Mouse (Mus musculus): ENCODE measurements at regions not wholly inside any gene's neighbourhood (a gene's known extent, or its start where the extent isn't known, plus 50 kb on each side); places are given as distances from the start of the nearest gene placed in this dataset.

DNA sequence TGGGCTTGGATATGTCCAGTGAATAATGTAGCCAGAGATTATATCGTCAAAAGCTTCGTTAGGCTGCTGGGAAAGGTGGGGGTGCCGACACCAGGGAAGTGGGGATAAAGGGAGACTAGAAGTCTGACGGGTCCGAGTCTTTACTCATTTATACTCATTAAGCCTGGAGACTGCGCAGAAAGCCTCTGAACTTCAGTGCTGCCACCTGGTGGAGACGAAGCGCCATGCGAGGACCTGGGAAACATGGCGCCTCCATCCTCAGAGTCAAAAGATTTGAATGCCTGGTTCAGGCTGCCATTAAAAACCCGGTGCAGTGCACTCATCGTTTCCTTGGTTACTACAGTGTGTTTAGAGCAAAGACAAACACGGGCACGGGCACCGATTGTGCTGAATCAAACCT is 337.2 kb downstream of the Hlx start:
- no peaks in the 10 kb centered on the region for H3K27me3 ChIP-seq (ENCODE audit: insufficient read depth, low read length)
- no peaks in the 10 kb centered on the region for H3K4me1 ChIP-seq (ENCODE audit: insufficient read depth, low read length)
- peaks cover 6% of the 10 kb centered on the region; the same call in 1 of the 2 replicates for H3K9me3 ChIP-seq (ENCODE audit: low read length)
- H3K27ac ChIP-seq (ENCODE audit: low read length) = no peak overlapping the region
- no peak overlapping the region for H3K4me3 ChIP-seq (ENCODE audit: low read length)
- H3K4me2 ChIP-seq (replicated peaks; ENCODE audit: low read depth, low read length) = peak overlapping the region; percentile 26
- ATAC-seq (ENCODE audit: low FRiP score, low TSS enrichment) = no peak
- WGBS = 57% methylated on average over 15 of the region's 15 CpGs
- no peak overlapping the region for H3K9ac ChIP-seq (replicated peaks; ENCODE audit: low read length)
- H3K36me3 ChIP-seq (ENCODE audit: insufficient read depth, low read length) = no peaks in the 10 kb centered on the region

DNA sequence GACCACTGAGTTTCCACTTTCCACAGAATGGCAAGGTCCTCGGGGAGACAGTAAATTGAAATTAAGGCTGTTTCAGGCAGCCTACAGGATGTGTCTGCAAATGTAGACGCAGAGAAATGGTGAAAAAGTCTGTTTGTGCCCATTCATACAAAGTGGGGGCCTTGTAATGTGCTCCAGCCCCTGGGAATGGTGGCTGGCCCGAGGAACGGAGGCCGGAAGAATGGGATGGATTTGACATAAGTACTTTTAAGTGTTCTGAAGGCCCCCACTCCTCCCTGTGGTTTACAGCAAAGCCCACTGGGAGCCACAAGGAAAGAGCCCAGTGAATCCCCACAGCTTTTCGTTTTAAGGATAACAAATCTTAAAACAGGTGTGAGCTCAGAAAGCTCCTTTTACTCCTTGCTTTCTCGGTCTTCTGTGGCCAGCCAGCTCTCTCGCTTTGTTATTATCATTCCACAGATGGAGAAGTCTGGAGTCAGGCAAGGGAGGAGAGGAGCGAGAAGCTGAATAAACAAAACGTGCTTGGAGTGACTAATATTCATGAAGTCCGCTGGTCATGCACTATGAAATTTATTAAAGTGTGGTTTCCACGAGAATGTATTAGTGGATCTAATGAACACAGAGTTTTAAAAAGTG is 337.7 kb downstream of the Hlx start:
- 59% methylated on average over 12 of the region's 12 CpGs for WGBS
- Histone ChIP-seq H3K4me1 (ENCODE audit: insufficient read depth, low read length) (no peaks in the 10 kb centered on the region), H3K27me3 (ENCODE audit: insufficient read depth, low read length) (no peaks in the 10 kb centered on the region), H3K36me3 (ENCODE audit: insufficient read depth, low read length) (no peaks in the 10 kb centered on the region), H3K4me3 (ENCODE audit: low read length) (no peak overlapping the region), H3K27ac (ENCODE audit: low read length) (no peak overlapping the region), H3K9me3 (ENCODE audit: low read length) (peaks cover 6% of the 10 kb centered on the region; the same call in 1 of the 2 replicates), H3K4me2 (replicated peaks; ENCODE audit: low read depth, low read length) (peak overlapping the region; percentile 26), H3K9ac (replicated peaks; ENCODE audit: low read length) (no peak overlapping the region)
- ATAC-seq (ENCODE audit: low FRiP score, low TSS enrichment) = no peak

DNA sequence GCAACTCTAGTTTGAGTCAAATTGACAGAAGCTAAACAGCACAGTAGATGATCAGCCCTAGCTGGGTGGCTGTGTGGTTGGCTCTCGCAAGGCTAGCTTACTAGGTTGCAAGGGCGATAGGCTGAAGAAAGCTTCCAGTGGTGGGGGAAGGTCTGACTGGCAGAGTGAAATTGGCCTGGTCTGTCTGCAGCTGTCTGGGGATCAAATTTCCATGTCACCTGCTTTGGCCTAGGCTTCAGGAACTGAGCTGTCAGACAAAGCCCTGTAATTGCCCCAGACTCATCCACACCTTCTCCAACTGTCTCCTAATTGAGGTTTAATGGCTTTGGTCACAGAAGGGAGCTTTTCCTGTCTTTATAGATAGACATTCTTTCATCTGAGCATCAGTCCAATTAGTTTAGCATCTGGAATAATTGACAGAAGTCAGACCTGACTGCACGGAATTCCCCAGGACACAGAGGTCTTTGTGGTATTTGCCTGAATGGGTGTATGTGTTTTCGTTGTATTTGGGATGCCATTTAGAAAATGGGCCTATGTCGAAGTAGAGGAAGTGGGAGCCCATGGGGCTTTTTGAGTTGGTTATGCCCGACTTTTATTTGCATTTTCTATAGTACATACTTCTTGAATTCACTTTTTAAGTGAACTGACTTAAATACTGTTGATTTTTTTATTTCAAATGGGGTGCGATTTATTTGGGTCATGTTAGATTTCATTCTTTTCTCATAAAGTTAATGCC is 348.2 kb downstream of the Hlx start:
- WGBS = 61% methylated on average over 7 of the region's 7 CpGs
- no peaks in the 10 kb centered on the region for H3K27me3 ChIP-seq (ENCODE audit: insufficient read depth, low read length)
- H3K27ac ChIP-seq (ENCODE audit: low read length) = no peak overlapping the region
- no peaks in the 10 kb centered on the region for H3K4me1 ChIP-seq (ENCODE audit: insufficient read depth, low read length)
- no peak overlapping the region for H3K9ac ChIP-seq (replicated peaks; ENCODE audit: low read length)
- H3K4me3 ChIP-seq (ENCODE audit: low read length) = no peak overlapping the region
- H3K9me3 ChIP-seq (ENCODE audit: low read length) = no peaks in the 10 kb centered on the region
- H3K36me3 ChIP-seq (ENCODE audit: insufficient read depth, low read length) = no peaks in the 10 kb centered on the region
- ATAC-seq (ENCODE audit: low FRiP score, low TSS enrichment) = no peak
- H3K4me2 ChIP-seq (replicated peaks; ENCODE audit: low read depth, low read length) = no peak overlapping the region

DNA sequence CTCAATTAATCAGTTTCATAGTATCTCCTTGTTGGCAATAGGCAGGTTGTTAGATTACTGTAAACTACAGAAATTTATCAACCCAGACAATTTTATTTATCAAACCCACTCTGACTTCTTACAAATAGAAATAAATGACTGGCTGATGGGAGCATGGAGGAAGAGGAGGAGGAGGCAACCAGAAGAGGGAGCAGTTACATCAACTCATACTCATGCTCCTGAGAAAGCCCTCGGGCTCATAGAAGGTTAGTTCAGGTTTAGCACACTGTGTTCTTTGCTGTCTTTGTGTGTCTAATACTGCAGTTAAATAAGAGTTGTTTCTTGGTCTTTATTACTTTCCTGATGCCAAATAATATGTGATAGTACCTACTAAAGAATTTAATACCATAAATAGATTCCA is 344.6 kb upstream of the 1700056E22Rik start:
- Histone ChIP-seq H3K36me3 (ENCODE audit: insufficient read depth, low read length) (no peaks in the 10 kb centered on the region), H3K4me1 (ENCODE audit: insufficient read depth, low read length) (no peaks in the 10 kb centered on the region), H3K27ac (ENCODE audit: low read length) (no peak overlapping the region), H3K9me3 (ENCODE audit: low read length) (no peaks in the 10 kb centered on the region), H3K4me3 (ENCODE audit: low read length) (no peak overlapping the region), H3K4me2 (replicated peaks; ENCODE audit: low read depth, low read length) (no peak overlapping the region), H3K27me3 (ENCODE audit: insufficient read depth, low read length) (no peaks in the 10 kb centered on the region), H3K9ac (replicated peaks; ENCODE audit: low read length) (no peak overlapping the region)
- no peak for ATAC-seq (ENCODE audit: low FRiP score, low TSS enrichment)
- WGBS = 86% methylated on average over 1 of the region's 1 CpGs

DNA sequence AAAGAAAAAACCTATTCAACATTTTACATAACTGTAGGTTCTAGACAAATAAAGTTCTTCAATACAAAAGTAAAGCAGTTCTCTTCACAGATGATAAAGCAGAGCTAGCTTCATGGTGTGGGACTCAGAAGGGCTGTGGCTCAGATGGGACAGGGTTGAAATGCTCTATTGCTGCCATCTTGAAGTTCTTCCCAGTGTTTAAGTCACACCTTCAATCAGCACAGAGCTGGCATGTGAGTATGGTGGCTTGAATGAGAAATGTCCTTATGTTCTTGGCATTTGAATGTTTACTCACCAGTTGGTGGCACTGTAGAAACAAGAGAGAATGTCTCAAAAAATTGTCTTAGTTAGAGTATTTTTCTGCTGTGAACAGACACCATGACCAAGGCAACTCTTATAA is 330.9 kb upstream of the 1700056E22Rik start:
- Histone ChIP-seq H3K27ac (ENCODE audit: low read length) (no peak overlapping the region), H3K9me3 (ENCODE audit: low read length) (peaks cover 4% of the 10 kb centered on the region; the same call in 1 of the 2 replicates), H3K9ac (replicated peaks; ENCODE audit: low read length) (no peak overlapping the region), H3K4me2 (replicated peaks; ENCODE audit: low read depth, low read length) (no peak overlapping the region), H3K4me3 (ENCODE audit: low read length) (no peak overlapping the region), H3K4me1 (ENCODE audit: insufficient read depth, low read length) (no peaks in the 10 kb centered on the region), H3K27me3 (ENCODE audit: insufficient read depth, low read length) (no peaks in the 10 kb centered on the region), H3K36me3 (ENCODE audit: insufficient read depth, low read length) (no peaks in the 10 kb centered on the region)
- ATAC-seq (ENCODE audit: low FRiP score, low TSS enrichment) = no peak

DNA sequence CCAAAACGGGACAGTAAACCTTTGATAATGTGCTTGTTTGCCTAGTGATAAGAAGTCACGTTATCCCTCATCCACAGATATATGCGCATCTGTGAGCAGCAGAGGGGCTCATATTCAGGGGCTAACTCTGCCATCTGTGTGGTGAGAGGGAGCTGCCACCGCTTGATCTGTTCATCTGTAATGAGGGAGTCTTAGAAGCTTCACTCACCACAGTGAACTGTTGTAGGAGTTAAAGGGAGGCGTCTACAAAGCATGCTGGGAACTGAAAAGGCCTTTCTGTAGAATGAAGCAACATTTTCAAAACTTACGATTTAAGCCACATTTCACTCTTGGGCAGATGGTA is 324.1 kb upstream of the 1700056E22Rik start:
- Histone ChIP-seq H3K4me3 (ENCODE audit: low read length) (no peak overlapping the region), H3K36me3 (ENCODE audit: insufficient read depth, low read length) (no peaks in the 10 kb centered on the region), H3K27me3 (ENCODE audit: insufficient read depth, low read length) (no peaks in the 10 kb centered on the region), H3K4me1 (ENCODE audit: insufficient read depth, low read length) (no peaks in the 10 kb centered on the region), H3K9ac (replicated peaks; ENCODE audit: low read length) (no peak overlapping the region), H3K9me3 (ENCODE audit: low read length) (no peaks in the 10 kb centered on the region), H3K27ac (ENCODE audit: low read length) (no peak overlapping the region), H3K4me2 (replicated peaks; ENCODE audit: low read depth, low read length) (no peak overlapping the region)
- WGBS = 80% methylated on average over 6 of the region's 6 CpGs
- ATAC-seq (ENCODE audit: low FRiP score, low TSS enrichment) = no peak

DNA sequence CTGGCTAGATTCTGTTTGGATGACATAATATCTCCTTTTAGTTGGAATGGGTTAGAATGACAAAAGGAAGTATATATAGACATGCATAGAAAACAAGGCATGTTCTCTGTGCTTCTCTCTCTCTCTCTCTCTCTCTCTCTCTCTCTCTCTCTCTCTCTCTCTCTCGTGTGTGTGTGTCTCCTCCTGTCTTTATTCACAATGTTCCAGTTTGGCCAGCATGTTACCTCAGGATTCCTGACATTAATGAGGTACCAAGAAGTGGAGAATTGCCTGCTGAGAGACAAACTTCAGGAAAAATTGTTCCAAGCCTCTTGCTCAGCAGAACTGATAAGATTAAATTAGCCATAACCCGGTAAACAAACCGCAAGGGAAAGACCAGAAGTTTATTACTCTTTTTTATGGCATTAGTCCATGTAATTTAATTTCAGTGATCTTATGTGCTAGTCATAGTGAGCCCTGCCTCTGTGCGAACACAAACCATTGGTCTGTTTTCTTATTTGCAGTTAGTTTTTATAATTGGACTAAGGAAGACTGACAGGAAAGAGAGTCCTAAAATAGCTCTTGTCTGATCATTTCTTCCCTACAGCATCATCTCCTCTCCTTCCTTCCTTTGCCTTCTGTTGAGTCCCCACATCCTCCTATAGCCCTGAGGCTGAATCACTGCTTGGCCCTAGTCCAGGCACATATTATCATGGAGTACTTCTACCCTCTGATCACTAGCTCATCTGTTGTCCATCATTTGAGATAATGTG is 323.5 kb upstream of the 1700056E22Rik start:
- Histone ChIP-seq H3K4me2 (replicated peaks; ENCODE audit: low read depth, low read length) (no peak overlapping the region), H3K27me3 (ENCODE audit: insufficient read depth, low read length) (no peaks in the 10 kb centered on the region), H3K9me3 (ENCODE audit: low read length) (no peaks in the 10 kb centered on the region), H3K36me3 (ENCODE audit: insufficient read depth, low read length) (no peaks in the 10 kb centered on the region), H3K27ac (ENCODE audit: low read length) (no peak overlapping the region), H3K4me3 (ENCODE audit: low read length) (no peak overlapping the region), H3K9ac (replicated peaks; ENCODE audit: low read length) (no peak overlapping the region), H3K4me1 (ENCODE audit: insufficient read depth, low read length) (no peaks in the 10 kb centered on the region)
- no peak for ATAC-seq (ENCODE audit: low FRiP score, low TSS enrichment)
- WGBS = 70% methylated on average over 4 of the region's 4 CpGs

DNA sequence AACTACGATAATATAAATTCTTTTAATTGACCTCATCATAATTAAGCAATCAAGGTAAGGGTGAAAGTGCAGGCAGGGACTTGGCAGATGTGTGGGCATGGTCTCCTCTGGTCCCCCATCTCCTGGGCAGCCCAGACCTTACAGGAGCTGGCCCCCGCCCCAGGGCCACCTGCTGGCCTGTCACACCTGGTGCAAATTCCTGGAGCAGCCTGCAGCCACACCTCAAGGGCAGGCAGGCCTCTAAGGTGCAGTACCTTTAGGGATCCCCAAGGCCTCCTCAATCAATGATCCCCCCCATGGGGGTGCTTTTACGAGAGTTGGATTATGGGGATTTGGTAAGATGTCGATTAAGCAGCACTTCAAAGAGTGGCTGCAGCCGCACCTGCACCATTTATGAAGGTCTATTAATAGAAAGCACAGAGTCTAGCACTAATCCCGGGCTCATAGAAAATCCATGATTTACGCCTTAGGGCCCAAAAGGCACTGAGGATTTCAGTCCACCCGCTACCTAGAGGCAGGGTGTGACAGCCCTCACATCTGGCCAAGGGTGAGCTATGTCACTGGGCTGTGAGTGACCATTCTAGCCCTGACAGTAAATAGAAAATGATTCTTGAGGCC is 319.8 kb upstream of the 1700056E22Rik start:
- no peak overlapping the region for H3K9ac ChIP-seq (replicated peaks; ENCODE audit: low read length)
- WGBS = 70% methylated on average over 8 of the region's 8 CpGs
- H3K36me3 ChIP-seq (ENCODE audit: insufficient read depth, low read length) = no peaks in the 10 kb centered on the region
- H3K27me3 ChIP-seq (ENCODE audit: insufficient read depth, low read length) = no peaks in the 10 kb centered on the region
- no peak overlapping the region for H3K27ac ChIP-seq (ENCODE audit: low read length)
- no peaks in the 10 kb centered on the region for H3K9me3 ChIP-seq (ENCODE audit: low read length)
- H3K4me3 ChIP-seq (ENCODE audit: low read length) = no peak overlapping the region
- ATAC-seq (ENCODE audit: low FRiP score, low TSS enrichment) = no peak
- no peak overlapping the region for H3K4me2 ChIP-seq (replicated peaks; ENCODE audit: low read depth, low read length)
- no peaks in the 10 kb centered on the region for H3K4me1 ChIP-seq (ENCODE audit: insufficient read depth, low read length)

DNA sequence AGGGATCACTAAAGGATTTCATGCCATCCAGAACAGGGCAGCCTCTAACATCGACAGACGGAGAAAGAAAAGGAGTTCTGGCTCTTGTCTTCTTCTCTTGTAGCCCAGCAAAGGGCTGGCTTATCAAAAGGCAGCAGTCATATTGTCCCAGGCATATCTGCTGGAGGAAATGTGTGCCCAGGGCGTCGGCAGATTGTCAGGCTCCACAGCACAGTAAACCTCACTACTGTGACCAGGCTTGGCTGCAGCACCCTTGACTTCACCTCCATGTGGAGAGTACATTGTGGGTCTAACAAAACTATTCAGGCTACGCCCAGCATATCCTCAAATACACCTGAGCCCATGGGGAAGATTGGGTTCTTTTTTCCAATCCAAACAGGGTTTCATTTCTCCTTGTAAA is 317.7 kb upstream of the 1700056E22Rik start:
- Histone ChIP-seq H3K4me2 (replicated peaks; ENCODE audit: low read depth, low read length) (no peak overlapping the region), H3K27me3 (ENCODE audit: insufficient read depth, low read length) (no peaks in the 10 kb centered on the region), H3K9ac (replicated peaks; ENCODE audit: low read length) (no peak overlapping the region), H3K27ac (ENCODE audit: low read length) (no peak overlapping the region), H3K36me3 (ENCODE audit: insufficient read depth, low read length) (no peaks in the 10 kb centered on the region), H3K9me3 (ENCODE audit: low read length) (no peaks in the 10 kb centered on the region), H3K4me1 (ENCODE audit: insufficient read depth, low read length) (no peaks in the 10 kb centered on the region), H3K4me3 (ENCODE audit: low read length) (no peak overlapping the region)
- ATAC-seq (ENCODE audit: low FRiP score, low TSS enrichment) = no peak
- 76% methylated on average over 5 of the region's 5 CpGs for WGBS

DNA sequence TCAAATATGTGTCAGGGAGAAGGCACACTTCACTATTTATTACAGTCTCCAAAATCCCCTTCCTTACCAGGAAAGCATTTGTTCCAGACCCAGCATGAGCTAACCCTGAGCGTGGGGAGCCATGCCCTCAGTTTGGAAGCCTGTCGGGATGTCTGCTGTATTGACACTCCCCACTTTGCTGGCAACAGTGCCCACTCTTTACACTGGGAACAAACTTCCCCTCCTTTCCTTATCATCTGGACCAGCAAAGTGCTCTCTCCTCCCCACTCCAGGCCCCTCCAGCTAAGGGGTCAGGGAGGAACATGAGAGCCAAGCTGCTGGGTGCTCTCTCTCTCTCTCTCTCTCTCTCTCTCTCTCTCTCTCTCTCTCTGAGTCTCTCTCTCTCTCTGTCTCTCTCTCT is 310.7 kb upstream of the 1700056E22Rik start:
- Histone ChIP-seq H3K9ac (replicated peaks; ENCODE audit: low read length) (no peak overlapping the region), H3K4me2 (replicated peaks; ENCODE audit: low read depth, low read length) (no peak overlapping the region), H3K4me3 (ENCODE audit: low read length) (no peak overlapping the region), H3K4me1 (ENCODE audit: insufficient read depth, low read length) (no peaks in the 10 kb centered on the region), H3K27ac (ENCODE audit: low read length) (no peak overlapping the region), H3K27me3 (ENCODE audit: insufficient read depth, low read length) (no peaks in the 10 kb centered on the region), H3K36me3 (ENCODE audit: insufficient read depth, low read length) (no peaks in the 10 kb centered on the region), H3K9me3 (ENCODE audit: low read length) (no peaks in the 10 kb centered on the region)
- WGBS = 53% methylated on average over 2 of the region's 2 CpGs
- no peak for ATAC-seq (ENCODE audit: low FRiP score, low TSS enrichment)

All from kidney, embryonic 16.5 days (tissue).